Mouse (Mus musculus): ENCODE results near the gene Fthl17c. TPM values are rescaled to one million over a fixed set of nuclear protein-coding genes. Genes with fewer than 3 reads are reported as not detected.

Gene Fthl17c
- not detected in 2 replicates for polyA plus RNA-seq (2015; fragmentation: Nextera tagmentation; extraction: Ambion mirVana)

GRCm38 (mm10) chrX:8976459-8976858 lies at the start of gene Fthl17c:
Fthl17c (minus strand) TSS chrX:8976559.

DNA sequence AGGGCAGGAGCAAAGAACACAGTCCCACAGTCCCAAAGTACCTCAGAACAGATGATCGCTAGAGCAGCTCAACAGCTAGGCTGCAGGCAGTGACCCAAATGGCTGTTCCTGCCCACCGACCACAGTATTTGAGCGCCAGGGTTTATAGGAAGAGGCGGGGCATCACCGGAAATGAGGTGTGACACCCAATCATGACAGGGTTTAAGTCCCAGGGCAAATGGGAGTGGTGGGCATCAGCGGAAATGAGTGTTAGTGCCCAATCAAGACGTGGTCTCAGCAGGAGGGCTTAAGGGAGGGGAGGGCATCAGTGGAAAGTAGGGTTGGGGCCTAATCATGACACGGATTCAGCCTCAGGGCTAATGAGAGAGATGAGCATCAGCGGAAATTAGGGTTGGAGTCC lies 10.3 kb upstream of the Fthl17c start, which contains the start of gene Fthl17d:
TSS of gene Fthl17d (minus strand) at position 101 of the 400 bp plus-strand sequence.

GRCm38 (mm10) chrX:8962875-8963274 lies 13.5 kb downstream of the Fthl17c start, which contains the start of gene Fthl17b:
Fthl17b (minus strand) TSS chrX:8962975.

Other genes starting within 250 kb of the Fthl17c start
- not detected in 2 replicates for gene Ssx9, start 228.1 kb downstream of the Fthl17c start, polyA plus RNA-seq (2015; fragmentation: Nextera tagmentation; extraction: Ambion mirVana)
- gene Ssxb5, start 172.9 kb downstream of the Fthl17c start, polyA plus RNA-seq (2015; fragmentation: Nextera tagmentation; extraction: Ambion mirVana) = not detected in 2 replicates
- gene Gm6592, start 132.6 kb downstream of the Fthl17c start, polyA plus RNA-seq (2015; fragmentation: Nextera tagmentation; extraction: Ambion mirVana) = not detected in 2 replicates
- gene Gm5751, start 102.3 kb downstream of the Fthl17c start, polyA plus RNA-seq (2015; fragmentation: Nextera tagmentation; extraction: Ambion mirVana) = not detected in 2 replicates
- 0.75 and 0.82 TPM in 2 replicates for gene B630019K06Rik, start 84.2 kb downstream of the Fthl17c start, polyA plus RNA-seq (2015; fragmentation: Nextera tagmentation; extraction: Ambion mirVana)
- not detected in 2 replicates for gene Fthl17b, start 13.6 kb downstream of the Fthl17c start, polyA plus RNA-seq (2015; fragmentation: Nextera tagmentation; extraction: Ambion mirVana)
- not detected in 2 replicates for gene Fthl17d, start 10.2 kb upstream of the Fthl17c start, polyA plus RNA-seq (2015; fragmentation: Nextera tagmentation; extraction: Ambion mirVana)
- gene Fthl17e, start 56.9 kb upstream of the Fthl17c start, polyA plus RNA-seq (2015; fragmentation: Nextera tagmentation; extraction: Ambion mirVana) = not detected in 2 replicates
- not detected in 2 replicates for gene Fthl17f, start 86.5 kb upstream of the Fthl17c start, polyA plus RNA-seq (2015; fragmentation: Nextera tagmentation; extraction: Ambion mirVana)
- not detected in 2 replicates for gene 4930402K13Rik, start 128.0 kb upstream of the Fthl17c start, polyA plus RNA-seq (2015; fragmentation: Nextera tagmentation; extraction: Ambion mirVana)
- gene Lancl3, start 223.3 kb upstream of the Fthl17c start, polyA plus RNA-seq (2015; fragmentation: Nextera tagmentation; extraction: Ambion mirVana) = 0.64 and 0.70 TPM in 2 replicates